Mouse (Mus musculus) intestine, embryonic 16.5 days (tissue): Measurements from ENCODE around the gene Prickle2. TPM values are rescaled to one million over a fixed set of nuclear protein-coding genes. Genes with fewer than 3 reads are reported as not detected.
A peak's percentile ranks its signal among the peaks of the same experiment; 100 is the strongest.

ENCODE experiments used
- ATAC-seq: fragments of 200-750 bp; cut with Nextera tagmentation; 2 replicates; pipeline ENCODE4 v1.8.0; 2017; ENCODE audit warnings: moderate TSS enrichment, moderate library complexity
- H3K27ac ChIP-seq: fragments of 300-500 bp; sonication (generic); 2 replicates; pipeline ENCODE4 v1.5.1; 2014; ENCODE audit warnings: mild to moderate bottlenecking, low read length
- H3K27me3 ChIP-seq: fragments of 300-500 bp; sonication (generic); replicated peaks from 2 replicates; pipeline ENCODE4 v1.6.1; 2014; ENCODE audit warnings: low read length, control low read depth, mixed read lengths; ENCODE audit not compliant: control insufficient read depth, insufficient read depth
- H3K36me3 ChIP-seq: fragments of 300-500 bp; sonication (generic); 2 replicates; pipeline ENCODE4 v1.6.1; 2014; ENCODE audit warnings: low read length, control low read depth; ENCODE audit not compliant: control insufficient read depth, insufficient read depth
- H3K4me1 ChIP-seq: fragments of 300-500 bp; sonication (generic); 2 replicates; pipeline ENCODE4 v1.6.1; 2014; ENCODE audit warnings: low read length, control low read depth, mixed read lengths; ENCODE audit not compliant: control insufficient read depth, insufficient read depth
- H3K4me2 ChIP-seq: fragments of 300-500 bp; sonication (generic); 2 replicates; pipeline ENCODE4 v1.6.1; 2014; ENCODE audit warnings: low read depth, low read length, control low read depth
- H3K4me3 ChIP-seq: fragments of 300-500 bp; sonication (generic); 2 replicates; pipeline ENCODE4 v1.5.1; 2014; ENCODE audit warnings: mild to moderate bottlenecking, low read length
- H3K9ac ChIP-seq: fragments of 300-500 bp; sonication (generic); 2 replicates; pipeline ENCODE4 v1.6.1; 2014; ENCODE audit warnings: low read depth, low read length
- H3K9me3 ChIP-seq: fragments of 300-500 bp; sonication (generic); 2 replicates; pipeline ENCODE4 v1.6.1; 2016; ENCODE audit warnings: low read length, control low read depth; ENCODE audit not compliant: control insufficient read depth
- WGBS: fragments of 180-500 bp; shearing (Covaris S2); extraction: QIAGEN DNeasy Blood & Tissue Kit; methylation state at CpG from one replicate; pipeline ENCODE4 v1.1.7; 2014; 5-methylcytosine and 5-hydroxymethylcytosine counted together
- polyA plus RNA-seq: library from polyadenylated mRNA; unstranded; fragments of >200 nt; fragmentation: Nextera tagmentation; extraction: Ambion mirVana; gene quantifications from 2 replicates; pipeline ENCODE4 v1.2.1, GENCODE M21; 2015

The Prickle2 gene
- polyA plus RNA-seq, 1 experiment from 2014 or later = 5.5 TPM

DNA sequence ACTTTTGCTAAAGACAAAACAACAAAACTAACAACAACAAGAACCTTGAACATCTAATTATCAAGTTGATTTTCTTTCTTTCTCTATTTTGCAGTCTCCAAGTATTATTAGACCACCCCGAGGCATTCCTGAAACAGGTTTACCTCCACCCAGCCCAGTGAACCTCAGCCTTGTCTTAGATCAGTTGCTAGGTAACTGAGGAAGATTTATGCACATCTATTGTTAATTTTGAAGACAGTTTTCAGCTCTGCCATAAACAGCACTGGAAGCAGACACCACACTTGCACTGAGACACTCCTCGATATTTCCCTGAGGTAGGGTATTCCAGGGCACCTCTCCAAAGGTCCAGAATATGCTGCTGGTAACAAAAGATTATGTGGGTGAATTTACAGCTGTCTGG, 18.4 kb upstream of the Prickle2 start:
- Histone ChIP-seq H3K9me3 (no peaks in the 10 kb centered on the region), H3K27ac (no peak overlapping the region), H3K36me3 (no peaks in the 10 kb centered on the region), H3K9ac (no peak overlapping the region), H3K4me1 (peaks cover 7% of the 10 kb centered on the region), H3K4me2 (no peak overlapping the region), H3K4me3 (no peak overlapping the region), H3K27me3 (no peaks in the 10 kb centered on the region)
- ATAC-seq = no peak
- 45% methylated on average over 2 of the region's 2 CpGs for WGBS

DNA sequence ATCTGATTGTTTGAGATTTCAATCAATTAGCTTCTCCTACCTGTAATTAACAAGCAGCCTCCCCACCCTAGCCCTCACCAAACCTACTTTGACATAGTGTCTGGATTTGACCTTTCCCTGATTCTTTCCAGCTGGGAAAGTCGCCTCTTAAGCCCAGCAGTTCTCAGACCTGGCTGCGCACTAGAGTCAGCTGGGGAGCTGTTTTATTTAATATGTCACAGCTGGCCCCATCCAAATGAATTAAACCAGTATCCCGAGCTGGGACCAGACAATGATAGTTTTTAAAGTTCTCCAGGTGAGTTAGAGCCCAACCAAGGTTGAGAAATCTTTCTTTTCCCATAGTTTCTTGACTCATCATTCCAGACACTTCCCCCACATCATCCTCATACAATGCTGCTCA, 9.9 kb upstream of the Prickle2 start:
- H3K27ac ChIP-seq = no peak overlapping the region
- no peaks in the 10 kb centered on the region for H3K36me3 ChIP-seq
- H3K4me1 ChIP-seq = no peaks in the 10 kb centered on the region
- H3K4me3 ChIP-seq = no peak overlapping the region
- 44% methylated on average over 3 of the region's 3 CpGs for WGBS
- no peaks in the 10 kb centered on the region for H3K27me3 ChIP-seq
- no peaks in the 10 kb centered on the region for H3K9me3 ChIP-seq
- H3K9ac ChIP-seq = no peak overlapping the region
- no peak for ATAC-seq
- no peak overlapping the region for H3K4me2 ChIP-seq

DNA sequence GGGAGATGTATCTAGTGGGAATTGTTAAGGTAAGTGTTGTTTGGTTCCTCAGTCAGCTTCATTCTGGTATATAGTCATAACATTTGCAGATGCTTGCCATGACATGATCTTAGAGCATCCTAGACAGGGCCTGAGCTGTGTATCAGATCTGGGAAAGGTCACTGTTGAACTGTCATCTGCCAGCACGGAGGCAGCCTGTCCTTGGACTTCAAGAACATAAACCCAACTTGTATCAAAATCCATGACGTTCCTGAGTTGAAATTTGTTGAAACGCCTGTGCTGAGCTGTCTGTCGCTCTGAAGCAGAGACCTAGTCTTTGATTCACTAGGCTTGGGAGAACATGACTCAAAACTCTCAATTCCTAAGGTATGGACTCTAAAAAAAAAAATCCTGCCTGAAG, 8.8 kb upstream of the Prickle2 start:
- H3K27me3 ChIP-seq = no peaks in the 10 kb centered on the region
- no peak overlapping the region for H3K4me2 ChIP-seq
- WGBS = 78% methylated on average over 4 of the region's 4 CpGs
- H3K36me3 ChIP-seq = no peaks in the 10 kb centered on the region
- no peaks in the 10 kb centered on the region for H3K4me1 ChIP-seq
- no peak overlapping the region for H3K9ac ChIP-seq
- no peak for ATAC-seq
- H3K9me3 ChIP-seq = no peaks in the 10 kb centered on the region
- no peak overlapping the region for H3K4me3 ChIP-seq
- H3K27ac ChIP-seq = no peak overlapping the region

DNA sequence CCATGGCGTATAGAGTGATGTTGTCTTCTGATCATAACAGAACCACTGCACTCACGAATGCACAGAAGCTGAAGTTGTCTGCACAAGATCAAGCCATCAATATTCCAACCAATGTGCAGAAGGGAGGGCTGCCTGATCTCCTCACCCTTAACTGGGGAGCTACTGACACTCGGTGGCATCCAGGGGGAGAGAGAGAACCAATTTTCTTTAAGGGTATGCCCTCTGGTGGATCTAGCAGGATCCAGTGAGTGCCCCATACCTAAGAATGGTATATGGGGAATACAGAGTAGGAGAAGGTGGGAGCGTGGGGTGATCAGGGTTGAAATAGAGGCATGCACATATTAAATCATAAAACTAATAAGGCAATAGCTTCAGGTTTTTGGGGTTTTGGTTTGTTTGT, 2.2 kb upstream of the Prickle2 start:
- 61% methylated on average over 4 of the region's 4 CpGs for WGBS
- H3K27ac ChIP-seq = no peak overlapping the region
- no peak overlapping the region for H3K4me3 ChIP-seq
- H3K9me3 ChIP-seq = no peaks in the 10 kb centered on the region
- no peak overlapping the region for H3K4me2 ChIP-seq
- no peaks in the 10 kb centered on the region for H3K4me1 ChIP-seq
- no peak overlapping the region for H3K9ac ChIP-seq
- no peaks in the 10 kb centered on the region for H3K36me3 ChIP-seq
- ATAC-seq = no peak
- no peaks in the 10 kb centered on the region for H3K27me3 ChIP-seq

DNA sequence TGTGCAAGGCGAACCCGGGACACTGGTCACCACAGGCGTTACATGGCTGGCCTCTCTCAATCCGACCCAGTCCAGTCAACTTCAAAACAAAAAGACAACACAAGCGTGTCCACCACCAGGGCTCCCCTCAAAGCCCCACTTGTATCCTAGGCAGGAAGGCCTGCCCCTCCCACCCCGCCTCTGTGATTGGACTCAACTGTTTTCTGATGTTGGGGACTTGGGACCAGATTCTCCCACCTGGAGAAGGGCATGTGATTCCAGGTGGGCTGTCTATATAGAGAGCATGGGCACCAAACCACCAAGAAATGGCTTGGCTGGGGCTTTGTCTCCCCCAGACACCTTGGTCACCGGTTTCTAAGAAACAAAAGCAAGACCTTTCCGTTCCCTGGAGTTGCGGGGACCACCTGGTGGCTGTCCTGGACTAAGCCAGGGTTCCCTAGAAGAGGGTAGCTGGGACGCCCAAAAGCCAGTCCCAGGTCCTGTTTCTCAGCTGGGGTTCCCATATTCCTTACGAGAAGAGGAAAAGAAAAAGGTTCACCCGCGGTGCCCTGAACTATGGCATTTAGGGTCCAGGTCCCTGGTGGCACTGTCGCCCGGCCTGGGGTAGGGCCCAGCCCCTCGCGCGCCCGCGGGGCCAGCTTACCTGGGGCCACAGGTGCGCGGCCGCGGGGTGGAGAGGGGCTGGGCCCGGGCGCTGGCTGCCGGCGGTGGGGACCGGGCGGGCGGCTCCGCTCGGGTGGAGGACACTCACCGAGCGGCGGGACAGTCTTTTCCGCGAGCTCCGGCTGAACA, 406 bp downstream of the Prickle2 start:
- ATAC-seq = peak; percentile 74
- H3K36me3 ChIP-seq = no peaks in the 10 kb centered on the region
- H3K27me3 ChIP-seq = no peaks in the 10 kb centered on the region
- H3K9me3 ChIP-seq = no peaks in the 10 kb centered on the region
- H3K4me3 ChIP-seq = peak overlapping the region; percentile 69
- peak overlapping the region; percentile 78 for H3K9ac ChIP-seq
- H3K27ac ChIP-seq = 0 out of 2 replicates have a peak overlapping the region, but pooled peaks have one; percentile 25
- H3K4me1 ChIP-seq = no peaks in the 10 kb centered on the region
- 5% methylated on average over 37 of the region's 39 CpGs for WGBS
- H3K4me2 ChIP-seq = peak overlapping the region; percentile 95

DNA sequence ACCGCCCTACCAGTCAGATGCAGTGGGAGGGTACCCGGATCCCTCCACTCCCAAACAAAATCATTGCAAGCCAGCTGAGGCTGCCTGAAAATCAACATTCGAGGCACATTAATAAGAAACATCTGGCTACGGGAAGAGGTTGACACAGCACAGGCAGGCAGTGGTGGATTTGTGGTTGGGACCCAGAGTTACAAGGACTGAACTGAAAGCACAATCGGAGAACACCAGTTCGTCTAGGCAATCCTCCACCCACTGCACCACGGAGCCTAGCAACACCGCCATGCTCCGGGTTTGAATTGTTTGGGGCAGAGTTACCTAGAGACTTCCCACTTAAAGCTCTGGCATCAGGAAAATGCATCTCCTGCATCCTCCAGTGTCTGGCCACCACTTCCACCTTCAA, 1.1 kb downstream of the Prickle2 start:
- Histone ChIP-seq H3K9ac (peak overlapping the region; percentile 78; the same call in 1 of the 2 replicates), H3K27ac (no peak overlapping the region), H3K4me1 (no peaks in the 10 kb centered on the region), H3K4me3 (peak overlapping the region; percentile 69), H3K9me3 (no peaks in the 10 kb centered on the region), H3K27me3 (no peaks in the 10 kb centered on the region), H3K36me3 (no peaks in the 10 kb centered on the region), H3K4me2 (peak overlapping the region; percentile 95)
- no peak for ATAC-seq
- 29% methylated on average over 9 of the region's 9 CpGs for WGBS

DNA sequence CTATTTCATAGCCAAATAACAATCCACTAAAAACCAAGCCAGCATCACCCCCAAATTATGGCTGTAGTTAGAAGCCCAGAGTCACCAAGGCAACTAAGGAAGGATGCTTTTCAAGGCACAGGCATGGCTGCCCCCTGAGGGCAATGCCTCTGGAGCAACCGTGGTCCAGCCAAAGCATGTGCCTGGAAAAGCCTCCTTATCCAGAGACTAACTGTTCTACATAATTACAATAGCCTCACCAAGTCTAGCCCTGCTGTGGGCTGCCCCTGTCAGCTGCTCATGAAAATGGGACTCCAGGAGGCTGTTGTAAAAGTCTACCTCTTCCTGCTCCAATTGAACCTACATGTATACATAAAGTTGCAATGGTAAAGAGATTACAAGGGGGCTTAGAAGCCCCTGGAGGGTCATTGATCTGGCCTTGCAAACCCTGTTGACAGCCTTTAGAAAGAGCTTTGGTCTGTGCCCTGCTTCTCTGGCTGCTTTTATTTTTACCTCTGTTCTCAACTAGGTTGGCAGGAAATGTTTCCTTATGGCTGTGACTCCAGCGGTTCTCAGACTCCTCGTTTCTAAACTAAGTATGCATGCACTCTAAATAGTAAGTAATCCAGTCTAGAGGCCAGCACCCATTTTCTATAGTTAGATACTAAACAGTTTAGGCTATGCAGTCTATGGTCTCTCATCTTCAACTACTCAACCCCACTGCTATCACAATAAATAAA, 6.3 kb downstream of the Prickle2 start:
- no peak overlapping the region for H3K9ac ChIP-seq
- 47% methylated on average over 3 of the region's 3 CpGs for WGBS
- H3K4me2 ChIP-seq = no peak overlapping the region
- no peak for ATAC-seq
- no peaks in the 10 kb centered on the region for H3K4me1 ChIP-seq
- H3K9me3 ChIP-seq = no peaks in the 10 kb centered on the region
- H3K27ac ChIP-seq = no peak overlapping the region
- H3K36me3 ChIP-seq = no peaks in the 10 kb centered on the region
- H3K4me3 ChIP-seq = no peak overlapping the region
- H3K27me3 ChIP-seq = no peaks in the 10 kb centered on the region

DNA sequence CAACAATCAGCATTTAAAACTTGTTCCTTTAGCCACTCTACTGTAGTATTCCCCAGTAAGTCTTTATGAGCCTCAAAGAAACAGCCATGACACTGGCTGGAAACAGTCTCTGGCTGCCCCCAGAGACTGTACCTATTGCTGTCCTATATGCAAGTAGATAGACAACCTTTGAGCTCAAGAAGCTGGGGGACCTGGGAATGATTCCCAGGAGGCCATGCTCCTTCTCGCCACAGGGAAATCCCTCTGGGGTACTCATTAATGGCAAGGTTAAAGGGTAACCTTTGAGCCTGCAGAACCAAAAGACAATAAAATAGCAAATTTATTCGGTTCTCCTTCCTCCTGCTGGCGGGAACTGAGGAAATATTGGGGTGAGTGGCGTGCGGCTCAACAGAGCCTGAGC, 8.1 kb downstream of the Prickle2 start:
- H3K9me3 ChIP-seq = no peaks in the 10 kb centered on the region
- no peak overlapping the region for H3K9ac ChIP-seq
- no peaks in the 10 kb centered on the region for H3K36me3 ChIP-seq
- ATAC-seq = peak; percentile 65; the same call in 1 of the 2 replicates
- no peaks in the 10 kb centered on the region for H3K4me1 ChIP-seq
- WGBS = 57% methylated on average over 5 of the region's 5 CpGs
- no peak overlapping the region for H3K27ac ChIP-seq
- H3K27me3 ChIP-seq = no peaks in the 10 kb centered on the region
- H3K4me2 ChIP-seq = no peak overlapping the region
- no peak overlapping the region for H3K4me3 ChIP-seq

DNA sequence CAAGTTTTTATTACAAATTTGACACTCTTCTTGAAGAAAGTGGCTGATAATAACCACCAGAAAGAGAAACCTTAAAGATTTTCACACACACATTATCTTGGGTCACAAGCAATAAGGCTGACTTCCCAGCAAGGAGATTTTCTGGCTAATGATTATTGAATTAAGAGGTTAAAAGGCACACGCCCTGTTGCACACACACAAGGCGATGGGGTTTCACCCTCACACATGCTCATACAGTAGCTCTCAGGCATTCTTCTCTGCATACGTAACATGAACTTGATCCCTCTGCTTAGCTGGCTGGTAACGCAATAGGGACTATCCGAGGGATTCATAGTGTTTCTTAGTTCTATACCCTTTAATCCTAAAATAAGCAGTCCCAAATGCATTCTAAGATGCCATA, 18.6 kb downstream of the Prickle2 start:
- 67% methylated on average over 5 of the region's 5 CpGs for WGBS
- no peaks in the 10 kb centered on the region for H3K4me1 ChIP-seq
- no peak overlapping the region for H3K27ac ChIP-seq
- no peak overlapping the region for H3K4me2 ChIP-seq
- no peak overlapping the region for H3K9ac ChIP-seq
- H3K27me3 ChIP-seq = no peaks in the 10 kb centered on the region
- peak; percentile 63; the same call in 1 of the 2 replicates for ATAC-seq
- no peaks in the 10 kb centered on the region for H3K36me3 ChIP-seq
- H3K4me3 ChIP-seq = no peak overlapping the region
- no peaks in the 10 kb centered on the region for H3K9me3 ChIP-seq
